Mouse (Mus musculus) midbrain, embryonic 15.5 days (tissue): Measurements from ENCODE around the gene Gm20403. TPM values are rescaled to one million over a fixed set of nuclear protein-coding genes. Genes with fewer than 3 reads are reported as not detected.
"Not testable (repeated sequence)": the region's sequence is repeated elsewhere in the genome, so short reads cannot be mapped to it uniquely, and the experiment has no call there.

Experiments
- ATAC-seq: fragments of 200-750 bp; cut with Nextera tagmentation; replicated peaks from 2 replicates; pipeline ENCODE4 v1.8.0; 2017; ENCODE audit warnings: moderate TSS enrichment
- H3K27ac ChIP-seq: fragments of 300-500 bp; sonication (generic); 2 replicates; pipeline ENCODE4 v1.5.1; 2015; ENCODE audit warnings: mild to moderate bottlenecking, inconsistent platforms
- H3K27me3 ChIP-seq: fragments of 300-500 bp; sonication (generic); replicated peaks from 2 replicates; pipeline ENCODE4 v1.6.1; 2015; ENCODE audit warnings: inconsistent platforms
- H3K36me3 ChIP-seq: fragments of 300-500 bp; sonication (generic); replicated peaks from 2 replicates; pipeline ENCODE4 v1.6.1; 2015; ENCODE audit warnings: inconsistent platforms
- H3K4me1 ChIP-seq: fragments of 300-500 bp; sonication (generic); 2 replicates; pipeline ENCODE4 v1.6.1; 2015; ENCODE audit warnings: inconsistent platforms
- H3K4me2 ChIP-seq: fragments of 300-500 bp; sonication (generic); 2 replicates; pipeline ENCODE4 v1.6.1; 2015; ENCODE audit warnings: inconsistent platforms, mild to moderate bottlenecking, moderate library complexity
- H3K4me3 ChIP-seq: fragments of 300-500 bp; sonication (generic); 2 replicates; pipeline ENCODE4 v1.5.1; 2015; ENCODE audit warnings: mild to moderate bottlenecking, inconsistent platforms
- H3K9ac ChIP-seq: fragments of 300-500 bp; sonication (generic); 2 replicates; pipeline ENCODE4 v1.6.1; 2015; ENCODE audit warnings: mild to moderate bottlenecking, inconsistent platforms
- H3K9me3 ChIP-seq: fragments of 300-500 bp; sonication (generic); 2 replicates; pipeline ENCODE4 v1.6.1; 2016; ENCODE audit warnings: inconsistent platforms
- WGBS: fragments of 180-500 bp; shearing (Covaris S2); methylation state at CpG from one replicate; pipeline ENCODE4 v1.1.7; 2015; ENCODE audit warnings: mixed read lengths; 5-methylcytosine and 5-hydroxymethylcytosine counted together
- polyA plus RNA-seq: library from polyadenylated mRNA; unstranded; fragments of >200 nt; fragmentation: Nextera tagmentation; extraction: Ambion mirVana; gene quantifications from 2 replicates; pipeline ENCODE4 v1.2.1, GENCODE M21; 2015

Gm20403 gene
- polyA plus RNA-seq, 1 experiment from 2014 or later, result not detected

DNA sequence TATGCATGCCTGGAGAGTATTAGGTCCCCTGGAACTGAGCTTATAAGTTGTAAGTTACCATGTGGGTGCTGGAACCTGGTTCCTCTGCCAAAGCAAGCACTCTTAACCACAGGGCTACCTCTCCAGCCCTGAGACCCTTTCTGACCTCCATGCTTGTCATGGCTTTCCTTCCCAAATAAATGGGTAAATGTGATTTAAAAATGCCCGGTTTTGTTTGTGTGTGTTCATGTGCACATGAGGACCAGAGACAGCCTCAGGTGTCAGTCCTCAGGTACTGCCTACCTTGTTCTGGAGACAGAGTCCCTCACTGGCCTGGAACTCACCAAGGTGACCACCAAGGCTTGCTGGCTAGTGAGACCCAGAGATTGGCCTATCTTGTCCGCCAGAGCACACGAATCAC lies 18.1 kb upstream of the Gm20403 start:
- ATAC-seq, result no peak
- no peaks in the 10 kb centered on the region for H3K9me3 ChIP-seq

DNA sequence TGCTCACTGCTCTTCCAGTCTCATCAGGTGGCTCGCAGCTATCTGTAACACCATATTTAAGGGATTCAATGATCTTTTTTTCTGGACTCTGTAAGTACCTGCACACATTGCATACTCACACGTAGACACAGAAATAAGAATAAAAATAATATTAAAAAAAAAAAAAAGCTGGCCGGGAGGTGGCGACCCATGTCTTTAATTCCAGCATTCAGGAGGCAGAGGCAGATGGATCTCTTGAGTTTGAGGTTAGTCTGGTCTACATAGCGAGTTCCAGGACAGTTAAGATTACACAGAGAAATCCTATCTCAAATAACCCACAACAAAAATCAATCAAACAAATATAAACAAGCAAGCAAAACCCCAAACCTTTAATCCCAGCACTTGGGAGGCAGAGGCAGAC lies 17.5 kb upstream of the Gm20403 start:
- no peaks in the 10 kb centered on the region for H3K27me3 ChIP-seq
- H3K4me1 ChIP-seq, result no peaks in the 10 kb centered on the region
- no peak overlapping the region for H3K4me2 ChIP-seq
- WGBS, result 90% methylated on average over 5 of the region's 5 CpGs
- H3K36me3 ChIP-seq, result no peaks in the 10 kb centered on the region
- H3K9ac ChIP-seq, result no peak overlapping the region
- no peak overlapping the region for H3K4me3 ChIP-seq
- no peaks in the 10 kb centered on the region for H3K9me3 ChIP-seq
- H3K27ac ChIP-seq, result no peak overlapping the region
- ATAC-seq, result no peak

More for the DNA sequence above, 18.1 kb upstream of the Gm20403 start:
- Histone ChIP-seq H3K9ac (no peak overlapping the region), H3K4me1 (no peaks in the 10 kb centered on the region), H3K27me3 (no peaks in the 10 kb centered on the region), H3K4me3 (no peak overlapping the region), H3K27ac (no peak overlapping the region), H3K4me2 (no peak overlapping the region), H3K36me3 (no peaks in the 10 kb centered on the region)
- 96% methylated on average over 3 of the region's 3 CpGs for WGBS

GRCm38 (mm10) chr12:55002532-55002931 lies 16.2 kb upstream of the Gm20403 start:
- H3K4me2 ChIP-seq, ATAC-seq, H3K9me3 ChIP-seq, H3K4me3 ChIP-seq, H3K27me3 ChIP-seq, H3K27ac ChIP-seq, H3K36me3 ChIP-seq, H3K4me1 ChIP-seq, H3K9ac ChIP-seq: not testable (repeated sequence)
- WGBS, result 96% methylated on average over 7 of the region's 7 CpGs

DNA sequence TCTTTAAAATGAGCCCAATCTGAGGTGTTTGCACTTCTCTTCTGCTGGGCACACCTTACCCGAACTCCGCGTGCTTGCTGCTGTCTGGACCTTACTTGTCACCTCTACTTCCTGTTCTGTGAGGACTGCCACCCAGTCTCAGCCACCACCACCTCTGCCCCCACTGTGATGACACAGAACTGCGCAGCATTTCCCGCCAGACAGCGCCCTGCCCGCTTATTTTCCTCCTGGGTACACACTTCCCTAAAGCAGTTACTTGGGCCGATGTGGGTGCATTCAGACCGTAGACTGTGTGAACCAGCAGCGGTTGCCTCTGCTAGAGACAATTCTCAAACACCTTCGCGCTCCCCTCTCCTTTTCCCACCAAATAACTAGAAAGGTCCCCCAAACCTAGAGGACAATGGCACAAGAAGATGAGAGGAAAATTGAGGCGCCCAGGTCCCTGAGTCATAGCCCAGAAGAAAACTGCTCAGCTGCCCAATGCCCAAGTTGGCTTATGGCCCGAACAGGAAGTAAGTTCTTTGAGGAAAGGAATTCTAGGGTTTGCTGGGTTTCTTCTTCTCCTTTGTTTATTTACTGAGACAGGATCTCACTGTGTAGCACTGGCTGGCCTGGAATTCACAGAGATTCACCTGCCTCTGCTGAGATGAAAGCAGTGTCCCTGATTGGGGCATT lies 12.8 kb upstream of the Gm20403 start:
- Histone ChIP-seq H3K27me3 (no peaks in the 10 kb centered on the region), H3K9ac (no peak overlapping the region), H3K27ac (no peak overlapping the region), H3K9me3 (no peaks in the 10 kb centered on the region), H3K4me2 (no peak overlapping the region), H3K36me3 (no peaks in the 10 kb centered on the region), H3K4me3 (no peak overlapping the region), H3K4me1 (no peaks in the 10 kb centered on the region)
- WGBS, result 87% methylated on average over 14 of the region's 14 CpGs
- ATAC-seq, result no peak

DNA sequence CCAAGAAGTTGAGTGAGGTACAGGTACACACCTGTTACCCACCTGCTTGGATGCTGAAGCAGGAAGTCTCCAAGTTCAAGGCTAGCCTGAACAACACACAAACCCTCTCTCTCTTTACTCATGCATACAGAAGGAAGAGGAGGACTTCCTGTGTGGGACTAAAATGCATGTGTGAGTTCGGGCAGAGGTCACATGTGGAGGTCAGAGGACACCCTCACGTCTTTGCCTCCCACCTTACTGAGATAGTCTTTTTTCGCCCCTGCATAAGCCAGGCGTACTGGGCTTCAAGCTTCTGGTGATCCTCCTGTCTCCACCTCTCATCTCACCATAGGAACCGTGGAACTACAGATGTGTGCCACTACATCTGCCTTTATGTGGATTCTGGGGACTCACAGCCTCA lies 12.1 kb upstream of the Gm20403 start:
- no peak for ATAC-seq
- Histone ChIP-seq H3K27me3 (no peaks in the 10 kb centered on the region), H3K4me1 (no peaks in the 10 kb centered on the region), H3K9ac (no peak overlapping the region), H3K4me3 (no peak overlapping the region), H3K36me3 (no peaks in the 10 kb centered on the region), H3K27ac (no peak overlapping the region), H3K4me2 (no peak overlapping the region), H3K9me3 (no peaks in the 10 kb centered on the region)
- WGBS, result 90% methylated on average over 5 of the region's 5 CpGs

- Histone ChIP-seq H3K9me3 (no peaks in the 10 kb centered on the region), H3K27ac (no peak overlapping the region), H3K4me2 (no peak overlapping the region), H3K9ac (no peak overlapping the region), H3K4me1 (no peaks in the 10 kb centered on the region), H3K27me3 (no peaks in the 10 kb centered on the region), H3K36me3 (no peaks in the 10 kb centered on the region), H3K4me3 (no peak overlapping the region)
- WGBS, result 89% methylated on average over 6 of the region's 6 CpGs
- no peak for ATAC-seq
Measured at GRCm38 (mm10) chr12:54996979-54997474, 10.7 kb upstream of the Gm20403 start.

GRCm38 (mm10) chr12:54995965-54996364 lies 9.6 kb upstream of the Gm20403 start:
- no peaks in the 10 kb centered on the region for H3K36me3 ChIP-seq
- ATAC-seq, result no peak
- no peak overlapping the region for H3K4me2 ChIP-seq
- no peak overlapping the region for H3K9ac ChIP-seq
- no peaks in the 10 kb centered on the region for H3K4me1 ChIP-seq
- H3K27ac ChIP-seq, result no peak overlapping the region
- 73% methylated on average over 3 of the region's 3 CpGs for WGBS
- H3K27me3 ChIP-seq, result no peaks in the 10 kb centered on the region
- H3K9me3 ChIP-seq, result no peaks in the 10 kb centered on the region
- no peak overlapping the region for H3K4me3 ChIP-seq

- no peaks in the 10 kb centered on the region for H3K36me3 ChIP-seq
- no peak overlapping the region for H3K9ac ChIP-seq
- H3K4me1 ChIP-seq, result no peaks in the 10 kb centered on the region
- 87% methylated on average over 4 of the region's 4 CpGs for WGBS
- H3K4me2 ChIP-seq, result no peak overlapping the region
- no peaks in the 10 kb centered on the region for H3K9me3 ChIP-seq
- H3K27me3 ChIP-seq, result no peaks in the 10 kb centered on the region
- H3K4me3 ChIP-seq, result no peak overlapping the region
- no peak overlapping the region for H3K27ac ChIP-seq
- ATAC-seq, result no peak
Measured at GRCm38 (mm10) chr12:54994418-54994817, 8.1 kb upstream of the Gm20403 start.

- H3K4me2 ChIP-seq, result no peak overlapping the region
- no peak overlapping the region for H3K9ac ChIP-seq
- WGBS, result 80% methylated on average over 6 of the region's 6 CpGs
- no peak overlapping the region for H3K4me3 ChIP-seq
- H3K27me3 ChIP-seq, result no peaks in the 10 kb centered on the region
- no peaks in the 10 kb centered on the region for H3K9me3 ChIP-seq
- no peaks in the 10 kb centered on the region for H3K4me1 ChIP-seq
- ATAC-seq, result no peak
- no peaks in the 10 kb centered on the region for H3K36me3 ChIP-seq
- H3K27ac ChIP-seq, result no peak overlapping the region
Measured at GRCm38 (mm10) chr12:54994068-54994386, 7.7 kb upstream of the Gm20403 start.

DNA sequence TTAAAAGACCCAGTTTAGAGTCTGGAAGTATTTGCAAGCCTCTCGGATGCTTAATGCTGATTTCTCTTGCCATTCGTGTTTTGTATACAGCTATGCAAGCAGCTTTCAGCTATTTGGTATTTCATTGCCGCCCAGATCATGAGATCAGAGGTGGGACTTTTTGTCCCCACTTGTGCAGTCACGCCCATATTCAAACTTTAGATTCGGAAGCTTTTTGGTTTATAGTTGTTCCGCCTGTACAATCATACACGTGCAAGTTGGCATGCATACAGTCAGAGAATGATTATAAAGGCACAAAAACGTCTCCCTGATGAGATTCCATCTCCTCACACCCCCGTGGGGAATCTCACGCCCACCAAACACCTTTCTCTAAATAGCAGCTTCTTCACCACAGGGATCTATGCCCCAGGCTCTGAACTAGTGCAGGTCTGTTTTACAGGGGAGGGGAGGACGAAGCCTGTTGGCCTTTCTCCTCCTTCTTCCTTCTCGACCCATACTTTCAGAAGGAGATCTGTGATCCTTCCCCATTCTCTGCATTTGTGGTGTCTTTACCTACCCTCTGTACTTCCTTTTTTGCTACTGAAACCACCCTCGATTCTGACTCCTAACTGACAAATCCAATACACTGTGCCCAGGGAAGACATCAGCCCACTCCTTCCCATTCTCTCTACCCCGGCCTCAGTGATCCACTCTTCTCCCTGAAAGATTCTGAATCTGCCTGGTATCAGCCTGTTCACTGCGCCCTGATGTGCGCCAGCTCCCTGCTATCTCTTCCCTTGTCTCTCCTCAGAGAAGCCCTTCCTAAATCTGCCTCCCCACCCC lies 7.1 kb upstream of the Gm20403 start:
- Histone ChIP-seq H3K9ac (no peak overlapping the region), H3K9me3 (no peaks in the 10 kb centered on the region), H3K4me1 (no peaks in the 10 kb centered on the region), H3K4me2 (no peak overlapping the region), H3K36me3 (no peaks in the 10 kb centered on the region), H3K4me3 (no peak overlapping the region), H3K27me3 (no peaks in the 10 kb centered on the region), H3K27ac (no peak overlapping the region)
- ATAC-seq, result no peak
- WGBS, result 80% methylated on average over 16 of the region's 16 CpGs

GRCm38 (mm10) chr12:54992814-54993213 lies 6.5 kb upstream of the Gm20403 start:
- H3K4me1 ChIP-seq, result no peaks in the 10 kb centered on the region
- no peak overlapping the region for H3K4me3 ChIP-seq
- H3K27ac ChIP-seq, result no peak overlapping the region
- 94% methylated on average over 3 of the region's 3 CpGs for WGBS
- H3K36me3 ChIP-seq, result no peaks in the 10 kb centered on the region
- no peak overlapping the region for H3K9ac ChIP-seq
- H3K27me3 ChIP-seq, result no peaks in the 10 kb centered on the region
- ATAC-seq, result no peak
- no peak overlapping the region for H3K4me2 ChIP-seq
- H3K9me3 ChIP-seq, result no peaks in the 10 kb centered on the region

DNA sequence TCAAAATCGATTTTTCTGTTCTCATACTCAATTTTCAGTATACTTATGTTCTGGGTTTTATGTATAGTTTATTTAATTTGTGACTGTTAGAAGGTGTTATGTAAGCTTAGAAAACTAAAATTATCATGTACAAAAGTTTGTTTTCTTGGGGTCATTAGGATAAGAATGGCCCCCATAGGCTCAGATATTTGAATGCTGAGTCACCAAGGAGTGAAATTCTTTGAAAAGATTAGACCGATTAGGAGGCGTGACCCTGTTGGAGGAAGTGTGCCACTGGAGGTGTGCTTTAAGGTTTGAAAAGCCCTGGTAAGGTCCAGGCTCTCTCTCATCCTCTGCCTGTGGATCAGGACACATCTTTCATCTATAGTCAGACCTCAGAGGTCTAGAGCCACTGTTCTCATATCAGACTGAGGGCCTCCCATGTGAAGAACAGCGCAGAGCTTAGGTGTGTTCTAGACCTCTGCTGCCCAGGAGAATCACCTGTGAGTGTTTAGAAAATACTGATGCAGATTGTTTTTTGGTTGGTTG lies 2.1 kb upstream of the Gm20403 start:
- no peak overlapping the region for H3K27ac ChIP-seq
- no peaks in the 10 kb centered on the region for H3K9me3 ChIP-seq
- peaks cover 13% of the 10 kb centered on the region for H3K4me1 ChIP-seq
- H3K27me3 ChIP-seq, result no peaks in the 10 kb centered on the region
- H3K4me2 ChIP-seq, result no peak overlapping the region
- ATAC-seq, result no peak
- H3K9ac ChIP-seq, result no peak overlapping the region
- H3K4me3 ChIP-seq, result no peak overlapping the region
- no peaks in the 10 kb centered on the region for H3K36me3 ChIP-seq
- WGBS, result 85% methylated on average over 4 of the region's 4 CpGs

DNA sequence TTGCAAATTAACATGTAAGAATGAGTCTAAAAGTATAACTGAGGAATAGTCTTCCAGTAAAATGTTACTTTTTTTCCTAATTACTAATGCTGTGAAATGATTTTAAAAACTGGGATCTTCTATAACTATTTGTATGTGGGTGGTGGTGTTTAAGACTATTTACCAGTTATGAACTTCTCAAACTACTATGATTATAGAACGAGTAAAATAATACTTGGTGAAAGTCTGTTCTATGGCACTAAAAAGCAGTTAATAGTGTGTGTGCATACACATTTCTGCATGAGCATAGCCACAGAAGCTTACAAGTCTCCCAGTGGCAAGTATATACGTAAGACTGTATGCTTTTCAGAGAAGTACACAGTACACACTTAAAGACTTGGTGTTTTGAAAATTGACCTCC lies 827 bp upstream of the Gm20403 start:
- no peaks in the 10 kb centered on the region for H3K36me3 ChIP-seq
- no peak overlapping the region for H3K4me2 ChIP-seq
- no peak overlapping the region for H3K27ac ChIP-seq
- no peaks in the 10 kb centered on the region for H3K9me3 ChIP-seq
- 86% methylated on average over 2 of the region's 2 CpGs for WGBS
- H3K4me3 ChIP-seq, result no peak overlapping the region
- H3K9ac ChIP-seq, result no peak overlapping the region
- peaks cover 13% of the 10 kb centered on the region for H3K4me1 ChIP-seq
- no peaks in the 10 kb centered on the region for H3K27me3 ChIP-seq
- no peak for ATAC-seq
